Mouse (Mus musculus): ENCODE measurements at regions not wholly inside any gene's neighbourhood (a gene's known extent, or its start where the extent isn't known, plus 50 kb on each side); places are given as distances from the start of the nearest gene placed in this dataset.

GRCm38 (mm10) chr16:7527923-7528776 is 896.8 kb downstream of the Tmem114 start:
- peak; percentile 34 for DNase-seq (ENCODE audit: extremely low read depth, low read depth, low spot score)

GRCm38 (mm10) chr16:7518711-7519110 is 906.2 kb downstream of the Tmem114 start:
- no peak for DNase-seq (ENCODE audit: extremely low read depth, low read depth, low spot score)
